Mouse (Mus musculus) embryo, embryonic 9.5 days (tissue): ENCODE data around the gene Mettl24.
"Not testable (repeated sequence)": the region's sequence is repeated elsewhere in the genome, so short reads cannot be mapped to it uniquely, and the experiment has no call there.

Experiments
- DNase-seq: peaks from one replicate; pipeline ENCODE4 v3.0.0-alpha.2; 2017; ENCODE audit errors: extremely low spot score

The Mettl24 gene

GRCm38 (mm10) chr10:40737274-40738112 lies 54.4 kb downstream of the Mettl24 start:
- no peak for DNase-seq

GRCm38 (mm10) chr10:40740696-40741095 lies 57.6 kb downstream of the Mettl24 start:
- DNase-seq, result no peak

- DNase-seq, result no peak
These were observed 67.4 kb downstream of the Mettl24 start for GRCm38 (mm10) chr10:40750293-40751047.

GRCm38 (mm10) chr10:40751157-40751556 lies 68.1 kb downstream of the Mettl24 start:
- no peak for DNase-seq

GRCm38 (mm10) chr10:40753036-40753435 lies 70.0 kb downstream of the Mettl24 start:
- DNase-seq, result no peak

DNA sequence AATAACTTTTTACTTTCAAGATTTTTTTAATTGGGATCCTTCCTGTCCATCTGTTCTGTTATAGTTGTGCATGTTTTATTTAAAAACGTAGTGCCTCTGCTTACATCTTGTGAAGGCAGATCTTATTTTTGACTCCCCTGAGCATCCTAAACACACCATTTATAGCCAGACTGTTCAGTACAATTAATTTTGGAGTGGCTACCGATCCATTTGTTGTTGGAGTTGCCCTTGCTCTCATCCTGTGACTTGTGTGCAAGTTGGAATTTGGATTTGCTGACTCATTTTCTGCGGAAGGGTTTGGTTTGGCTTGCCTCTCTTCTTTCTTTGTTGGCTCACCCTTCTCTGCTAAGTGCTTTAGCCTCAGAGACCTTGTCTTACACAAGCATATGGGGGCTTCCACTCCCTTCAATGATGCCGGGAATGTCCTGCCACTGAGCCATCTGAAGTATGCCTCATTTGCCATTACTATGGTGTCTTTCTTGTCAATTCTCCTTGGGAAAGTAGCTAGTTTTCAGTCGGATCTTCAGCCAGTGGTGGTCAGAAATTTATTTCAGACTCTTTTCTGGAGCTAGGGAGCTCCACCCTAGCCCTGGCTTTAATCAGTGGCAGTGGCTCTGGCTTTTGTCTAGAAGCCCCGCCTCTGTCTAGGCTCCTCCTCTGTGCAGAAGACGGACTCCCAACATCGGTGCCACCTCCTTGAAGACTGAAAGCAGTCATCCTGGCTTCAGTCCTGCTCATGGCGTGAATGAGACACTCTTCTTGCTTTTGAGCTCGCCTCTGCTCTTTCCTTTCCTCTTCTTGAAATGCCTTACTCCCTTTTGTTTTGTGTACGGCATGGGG lies 75.3 kb downstream of the Mettl24 start:
- DNase-seq, result no peak

DNA sequence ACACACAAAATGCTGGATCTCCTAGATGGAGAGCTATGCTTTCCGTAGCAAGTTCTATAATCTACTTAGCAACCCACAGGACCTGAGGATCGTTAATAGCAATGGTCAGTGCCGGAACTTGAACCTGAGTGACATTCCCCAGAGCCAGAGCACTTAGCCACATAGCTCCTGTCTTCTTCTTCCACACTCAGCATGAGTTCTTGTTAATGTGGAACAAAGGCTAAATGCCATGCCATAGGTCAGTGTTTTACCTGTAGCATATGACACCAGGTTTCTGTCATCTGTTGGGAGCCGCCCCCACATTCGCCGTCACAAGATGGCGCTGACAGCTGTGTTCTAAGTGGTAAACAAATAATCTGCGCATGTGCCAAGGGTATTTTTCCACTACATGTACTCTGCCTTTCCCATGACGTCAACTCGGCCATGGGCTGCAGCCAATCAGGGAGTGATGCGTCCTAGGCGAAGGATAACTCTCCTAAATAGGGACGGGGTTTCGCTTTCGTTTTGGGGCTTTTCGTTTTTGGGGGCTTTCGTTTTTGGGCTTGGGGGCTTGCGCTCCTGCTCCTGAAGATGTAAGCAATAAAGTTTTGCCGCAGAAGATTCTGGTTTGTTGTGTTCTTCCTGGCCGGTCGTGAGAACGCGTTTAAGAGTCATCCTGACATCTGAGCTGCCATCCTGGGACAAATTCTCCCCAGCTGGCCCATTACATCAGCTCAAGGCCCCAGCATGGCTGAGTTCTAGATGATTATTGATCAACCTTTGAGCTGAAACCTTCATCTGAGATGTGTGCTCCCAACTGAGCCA lies 76.5 kb downstream of the Mettl24 start:
- DNase-seq, result not testable (repeated sequence)

DNA sequence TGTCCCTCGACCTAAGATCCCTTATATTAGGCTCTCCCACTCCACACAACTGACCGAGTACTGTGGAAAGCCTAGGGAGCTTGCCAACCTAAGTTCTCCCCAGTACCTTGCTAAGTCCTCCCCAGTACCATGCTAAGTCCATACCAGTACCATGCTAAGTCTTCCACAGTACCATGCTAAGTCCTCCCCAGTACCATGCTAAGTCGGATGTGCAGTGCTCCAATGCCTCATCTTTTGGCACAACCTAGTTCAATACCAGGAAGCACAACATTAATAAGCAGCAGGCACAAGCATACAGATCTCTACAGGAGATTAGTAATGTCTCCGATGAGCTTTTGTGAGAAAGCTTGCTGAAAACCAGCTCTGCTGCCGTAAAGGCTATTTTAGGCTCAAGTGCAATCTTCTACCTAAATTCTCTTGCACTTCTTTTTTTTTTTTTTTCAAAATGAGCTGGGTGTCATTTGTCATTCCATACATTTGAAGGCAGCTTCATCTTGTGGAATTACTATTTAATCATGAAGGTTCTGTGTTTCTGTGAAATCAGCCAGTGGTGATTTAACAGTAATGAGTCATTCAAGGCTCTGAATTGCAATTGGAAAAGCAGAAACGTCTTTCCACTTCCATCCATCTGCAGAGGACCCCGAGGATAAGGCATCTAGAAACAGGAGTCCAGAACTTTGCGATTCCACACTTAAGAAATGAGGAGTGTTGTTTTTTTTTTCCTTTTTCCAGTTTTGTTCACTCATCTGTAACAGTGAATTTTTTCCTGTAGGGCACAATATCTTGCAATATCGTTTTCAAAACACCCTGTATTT lies 77.3 kb downstream of the Mettl24 start:
- DNase-seq, result no peak

DNA sequence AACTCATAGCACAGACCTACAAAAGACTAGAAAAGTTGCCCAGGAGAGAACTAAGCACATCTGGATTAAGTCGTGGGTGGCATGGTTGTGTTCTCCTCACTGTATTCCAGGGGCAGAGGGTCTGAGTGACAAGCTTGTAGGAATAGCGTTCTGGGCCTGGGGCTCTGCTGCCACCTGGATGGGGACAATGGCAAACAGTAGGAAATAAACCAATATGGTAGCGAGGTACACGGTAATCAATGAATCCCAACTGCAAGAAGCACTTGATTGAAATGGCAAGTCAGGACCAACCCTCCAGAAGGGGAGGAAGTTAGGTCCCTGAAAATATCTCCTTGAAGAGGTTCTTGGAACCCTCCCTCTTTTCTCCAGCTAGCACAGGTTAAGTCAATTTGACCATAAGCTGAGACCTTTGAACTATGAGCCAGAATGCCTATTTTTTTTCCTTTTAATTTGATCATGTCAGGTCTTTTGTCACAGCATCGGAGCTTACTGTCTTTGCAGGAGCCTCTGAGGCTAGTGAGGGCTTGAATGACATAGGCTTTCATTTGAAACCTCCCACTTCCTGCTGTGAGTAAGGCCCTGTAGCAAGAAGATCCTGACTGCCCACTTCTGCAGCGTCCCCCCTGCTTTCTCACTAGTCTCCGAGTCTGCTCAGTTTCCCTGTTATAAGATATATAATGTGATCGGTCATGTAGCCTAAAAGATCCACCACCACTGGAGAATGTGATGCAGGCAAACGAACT lies 78.1 kb downstream of the Mettl24 start:
- DNase-seq, result no peak

GRCm38 (mm10) chr10:40762624-40763023 lies 79.5 kb downstream of the Mettl24 start:
- no peak for DNase-seq

- DNase-seq, result no peak
These were observed 80.1 kb downstream of the Mettl24 start for GRCm38 (mm10) chr10:40763084-40763720.

DNA sequence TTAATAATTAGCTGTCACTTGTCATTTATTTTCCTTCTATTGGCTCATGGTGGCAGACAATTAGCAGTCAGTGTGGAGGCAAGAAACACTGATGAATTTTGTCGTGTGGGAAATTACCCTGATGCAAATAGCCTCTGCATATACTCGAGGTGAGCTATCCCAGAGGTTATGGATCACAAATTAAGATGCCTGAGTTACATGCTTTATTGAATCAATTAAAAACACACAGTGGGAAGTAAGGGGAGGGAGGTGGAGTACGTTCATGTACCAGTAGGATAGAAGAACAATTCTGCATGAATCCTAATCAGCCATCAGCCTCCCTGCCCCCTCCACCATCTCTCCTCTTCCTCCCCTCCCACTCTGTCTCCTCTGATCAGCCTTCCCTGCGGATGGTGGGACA lies 89.2 kb downstream of the Mettl24 start:
- no peak for DNase-seq

DNA sequence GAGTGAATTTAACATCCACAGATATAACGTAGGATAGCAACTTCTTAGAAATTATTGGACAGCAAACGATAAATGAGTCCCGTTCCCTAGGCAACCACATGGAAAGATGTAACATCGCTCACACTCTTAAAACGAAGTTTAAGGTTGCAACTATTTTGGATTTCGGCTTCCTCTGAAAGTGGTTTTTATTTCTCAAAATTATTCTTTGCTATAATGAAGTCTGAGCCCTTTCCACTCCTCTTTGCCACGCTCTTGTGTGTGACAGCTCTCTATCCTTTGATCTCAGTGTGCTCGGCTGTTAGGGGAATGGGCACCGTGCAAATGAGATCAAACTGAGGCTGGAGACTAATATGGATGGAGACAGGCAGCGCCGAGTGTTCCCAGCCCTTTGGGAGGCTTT lies 92.1 kb downstream of the Mettl24 start:
- no peak for DNase-seq

GRCm38 (mm10) chr10:40775655-40776054 lies 92.6 kb downstream of the Mettl24 start:
- no peak for DNase-seq

DNA sequence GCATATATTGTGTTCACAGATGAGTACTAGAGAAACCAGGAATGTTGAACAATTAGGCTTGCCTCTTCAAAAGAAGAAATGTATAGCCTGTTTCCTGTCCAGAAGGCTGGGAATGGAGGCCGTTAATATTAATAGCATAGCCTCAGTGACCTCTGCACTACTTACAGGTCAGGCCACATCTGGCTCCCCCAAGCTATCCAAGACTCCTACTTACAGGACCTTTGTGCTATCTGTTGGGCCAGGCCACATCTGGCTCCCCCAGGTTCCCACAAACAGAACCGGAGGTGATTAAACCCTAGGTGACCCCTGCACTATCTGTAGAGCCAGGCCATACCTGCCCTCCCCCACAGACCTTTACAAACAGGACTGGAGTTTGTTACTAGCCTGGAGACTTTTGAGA lies 94.1 kb downstream of the Mettl24 start:
- peak; percentile 29 for DNase-seq

DNA sequence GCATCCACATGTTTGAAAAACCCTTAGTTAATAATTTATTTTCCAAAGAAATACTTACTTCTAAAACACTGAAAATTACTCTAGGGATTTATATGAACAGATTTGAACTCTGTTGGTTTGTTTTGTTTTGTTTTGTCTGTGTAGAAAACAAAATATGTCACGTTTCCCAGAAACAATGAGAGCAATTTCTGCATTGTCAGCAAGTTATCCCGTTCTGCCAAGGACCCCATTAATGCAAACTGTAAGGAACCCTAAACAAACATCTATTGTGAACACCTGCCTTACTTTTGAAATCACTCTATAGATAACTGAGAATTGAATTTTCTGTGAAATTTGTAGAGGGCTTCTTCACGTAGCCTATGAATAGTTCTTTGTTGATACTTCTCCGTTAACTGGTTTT lies 95.4 kb downstream of the Mettl24 start:
- no peak for DNase-seq

DNA sequence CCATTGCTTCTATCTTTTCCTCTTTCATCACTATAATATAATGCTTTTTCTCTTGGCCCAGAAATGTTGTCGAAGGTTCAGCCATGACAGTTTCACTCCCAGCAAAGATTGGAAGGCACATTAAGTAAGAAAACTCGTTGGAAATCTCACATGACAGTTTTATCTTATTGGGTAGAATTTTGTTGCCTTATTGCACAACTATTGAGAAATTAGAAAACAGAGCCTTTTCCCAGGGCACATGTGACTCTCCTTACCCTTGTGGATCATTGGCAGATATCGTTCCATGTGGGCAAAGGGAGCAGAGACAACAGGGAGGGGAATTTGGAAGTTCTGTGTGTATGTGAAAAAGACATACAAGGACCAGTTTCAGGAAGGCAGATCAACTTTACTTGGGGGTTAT lies 107.3 kb downstream of the Mettl24 start:
- no peak for DNase-seq

DNA sequence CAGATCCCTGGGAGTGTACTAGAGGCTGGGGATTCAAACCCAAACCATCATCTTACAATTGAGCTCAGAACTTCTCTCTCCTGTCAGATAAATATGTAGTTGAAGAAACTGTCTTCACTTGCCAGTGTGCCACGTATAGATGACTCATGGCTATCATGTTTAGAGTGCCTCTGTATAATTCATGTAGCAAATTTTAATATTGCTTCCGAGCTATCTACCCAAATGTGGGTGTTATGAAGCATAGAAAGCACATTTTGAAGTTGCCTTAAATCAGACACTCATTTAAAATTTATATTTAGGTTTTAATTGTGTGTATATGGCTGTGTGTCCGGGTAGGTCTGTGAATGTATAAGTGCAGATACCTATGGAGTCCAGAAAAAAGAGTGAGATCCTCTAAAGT lies 109.0 kb downstream of the Mettl24 start:
- no peak for DNase-seq

- no peak for DNase-seq
These were observed 122.1 kb downstream of the Mettl24 start for GRCm38 (mm10) chr10:40805221-40805620.
